Mouse (Mus musculus): ENCODE measurements at regions not wholly inside any gene's neighbourhood (a gene's known extent, or its start where the extent isn't known, plus 50 kb on each side); places are given as distances from the start of the nearest gene placed in this dataset.

- H3K4me2 ChIP-seq (ENCODE audit: low read depth, low read length), result no peak overlapping the region
- no peaks in the 10 kb centered on the region for H3K36me3 ChIP-seq (replicated peaks; ENCODE audit: insufficient read depth, low read length)
- no peak for ATAC-seq
- WGBS (ENCODE audit: insufficient replicate concordance), result 20% methylated on average over 11 of the region's 11 CpGs
- H3K9ac ChIP-seq (replicated peaks), result no peak overlapping the region
- no peaks in the 10 kb centered on the region for H3K4me1 ChIP-seq (ENCODE audit: insufficient read depth)
- H3K27me3 ChIP-seq (ENCODE audit: insufficient read depth, low read length), result no peaks in the 10 kb centered on the region
- H3K9me3 ChIP-seq (ENCODE audit: low read length), result no peaks in the 10 kb centered on the region
- no peak for DNase-seq
- no peak for TF ChIP-seq EP300 (IDR thresholded peaks at IDR 0.05; ENCODE audit: low read depth)
- no peak for TF ChIP-seq CTCF (IDR thresholded peaks at IDR 0.05; ENCODE audit: low read depth)
- H3K4me3 ChIP-seq (ENCODE audit: low read depth, low read length), result no peak overlapping the region
- H3K27ac ChIP-seq (ENCODE audit: low read depth), result no peak overlapping the region
Measured at GRCm38 (mm10) chr8:113985471-113985870, 136.9 kb upstream of the Adamts18 start.

- H3K4me2 ChIP-seq (ENCODE audit: low read depth, low read length), result no peak overlapping the region
- H3K4me3 ChIP-seq (ENCODE audit: low read depth, low read length), result no peak overlapping the region
- H3K27ac ChIP-seq (ENCODE audit: low read depth), result no peak overlapping the region
- H3K4me1 ChIP-seq (ENCODE audit: insufficient read depth), result no peaks in the 10 kb centered on the region
- no peak overlapping the region for H3K9ac ChIP-seq (replicated peaks)
- ATAC-seq, result no peak
- no peaks in the 10 kb centered on the region for H3K9me3 ChIP-seq (ENCODE audit: low read length)
- WGBS (ENCODE audit: insufficient replicate concordance), result 33% methylated on average over 7 of the region's 7 CpGs
- H3K27me3 ChIP-seq (ENCODE audit: insufficient read depth, low read length), result no peaks in the 10 kb centered on the region
- DNase-seq, result no peak
- no peak for TF ChIP-seq EP300 (IDR thresholded peaks at IDR 0.05; ENCODE audit: low read depth)
- no peak for TF ChIP-seq CTCF (IDR thresholded peaks at IDR 0.05; ENCODE audit: low read depth)
- no peaks in the 10 kb centered on the region for H3K36me3 ChIP-seq (replicated peaks; ENCODE audit: insufficient read depth, low read length)
Measured at GRCm38 (mm10) chr8:113985948-113986347, 137.4 kb upstream of the Adamts18 start.

GRCm38 (mm10) chr8:113990718-113991117 lies 142.2 kb upstream of the Adamts18 start:
- H3K27me3 ChIP-seq (ENCODE audit: insufficient read depth, low read length), result no peaks in the 10 kb centered on the region
- H3K4me3 ChIP-seq (ENCODE audit: low read depth, low read length), result no peak overlapping the region
- H3K36me3 ChIP-seq (replicated peaks; ENCODE audit: insufficient read depth, low read length), result no peaks in the 10 kb centered on the region
- 87% methylated on average over 9 of the region's 9 CpGs for WGBS (ENCODE audit: insufficient replicate concordance)
- TF ChIP-seq CTCF (IDR thresholded peaks at IDR 0.05; ENCODE audit: low read depth), result no peak
- TF ChIP-seq EP300 (IDR thresholded peaks at IDR 0.05; ENCODE audit: low read depth), result no peak
- H3K4me1 ChIP-seq (ENCODE audit: insufficient read depth), result no peaks in the 10 kb centered on the region
- H3K9me3 ChIP-seq (ENCODE audit: low read length), result no peaks in the 10 kb centered on the region
- H3K4me2 ChIP-seq (ENCODE audit: low read depth, low read length), result no peak overlapping the region
- ATAC-seq, result no peak
- DNase-seq, result no peak
- H3K9ac ChIP-seq (replicated peaks), result no peak overlapping the region
- H3K27ac ChIP-seq (ENCODE audit: low read depth), result no peak overlapping the region

GRCm38 (mm10) chr8:113998881-113999280 lies 134.5 kb upstream of the Nudt7 start:
- H3K4me2 ChIP-seq (ENCODE audit: low read depth, low read length), result no peak overlapping the region
- TF ChIP-seq CTCF (IDR thresholded peaks at IDR 0.05; ENCODE audit: low read depth) (no peak), EP300 (IDR thresholded peaks at IDR 0.05; ENCODE audit: low read depth) (no peak)
- H3K27me3 ChIP-seq (ENCODE audit: insufficient read depth, low read length), result no peaks in the 10 kb centered on the region
- H3K4me1 ChIP-seq (ENCODE audit: insufficient read depth), result no peaks in the 10 kb centered on the region
- H3K9ac ChIP-seq (replicated peaks), result no peak overlapping the region
- DNase-seq, result no peak
- H3K4me3 ChIP-seq (ENCODE audit: low read depth, low read length), result no peak overlapping the region
- no peak overlapping the region for H3K27ac ChIP-seq (ENCODE audit: low read depth)
- H3K9me3 ChIP-seq (ENCODE audit: low read length), result no peaks in the 10 kb centered on the region
- ATAC-seq, result no peak
- 37% methylated on average over 6 of the region's 6 CpGs for WGBS (ENCODE audit: insufficient replicate concordance)
- H3K36me3 ChIP-seq (replicated peaks; ENCODE audit: insufficient read depth, low read length), result no peaks in the 10 kb centered on the region

- WGBS (ENCODE audit: insufficient replicate concordance), result 72% methylated on average over 2 of the region's 2 CpGs
- TF ChIP-seq EP300 (IDR thresholded peaks at IDR 0.05; ENCODE audit: low read depth), result no peak
- no peak for TF ChIP-seq CTCF (IDR thresholded peaks at IDR 0.05; ENCODE audit: low read depth)
- H3K4me1 ChIP-seq (ENCODE audit: insufficient read depth), result no peaks in the 10 kb centered on the region
- H3K36me3 ChIP-seq (replicated peaks; ENCODE audit: insufficient read depth, low read length), result no peaks in the 10 kb centered on the region
- H3K27me3 ChIP-seq (ENCODE audit: insufficient read depth, low read length), result no peaks in the 10 kb centered on the region
- H3K4me3 ChIP-seq (ENCODE audit: low read depth, low read length), result no peak overlapping the region
- no peaks in the 10 kb centered on the region for H3K9me3 ChIP-seq (ENCODE audit: low read length)
- H3K27ac ChIP-seq (ENCODE audit: low read depth), result no peak overlapping the region
- no peak overlapping the region for H3K4me2 ChIP-seq (ENCODE audit: low read depth, low read length)
- no peak for DNase-seq
- H3K9ac ChIP-seq (replicated peaks), result no peak overlapping the region
- ATAC-seq, result no peak
Measured at GRCm38 (mm10) chr8:114001674-114002073, 131.7 kb upstream of the Nudt7 start.

- no peak overlapping the region for H3K9ac ChIP-seq (replicated peaks)
- H3K27me3 ChIP-seq (ENCODE audit: insufficient read depth, low read length), result no peaks in the 10 kb centered on the region
- no peak overlapping the region for H3K4me2 ChIP-seq (ENCODE audit: low read depth, low read length)
- ATAC-seq (no peak), DNase-seq (no peak)
- no peaks in the 10 kb centered on the region for H3K4me1 ChIP-seq (ENCODE audit: insufficient read depth)
- H3K36me3 ChIP-seq (replicated peaks; ENCODE audit: insufficient read depth, low read length), result no peaks in the 10 kb centered on the region
- 69% methylated on average over 7 of the region's 7 CpGs for WGBS (ENCODE audit: insufficient replicate concordance)
- TF ChIP-seq CTCF (IDR thresholded peaks at IDR 0.05; ENCODE audit: low read depth), result no peak
- no peak for TF ChIP-seq EP300 (IDR thresholded peaks at IDR 0.05; ENCODE audit: low read depth)
- no peak overlapping the region for H3K27ac ChIP-seq (ENCODE audit: low read depth)
- no peaks in the 10 kb centered on the region for H3K9me3 ChIP-seq (ENCODE audit: low read length)
- H3K4me3 ChIP-seq (ENCODE audit: low read depth, low read length), result no peak overlapping the region
Measured at GRCm38 (mm10) chr8:114004436-114004835, 128.9 kb upstream of the Nudt7 start.

GRCm38 (mm10) chr8:114006587-114006986 lies 126.8 kb upstream of the Nudt7 start:
- Histone ChIP-seq H3K9me3 (ENCODE audit: low read length) (no peaks in the 10 kb centered on the region), H3K36me3 (replicated peaks; ENCODE audit: insufficient read depth, low read length) (no peaks in the 10 kb centered on the region), H3K4me2 (ENCODE audit: low read depth, low read length) (no peak overlapping the region), H3K27me3 (ENCODE audit: insufficient read depth, low read length) (no peaks in the 10 kb centered on the region), H3K4me1 (ENCODE audit: insufficient read depth) (no peaks in the 10 kb centered on the region), H3K9ac (replicated peaks) (no peak overlapping the region), H3K27ac (ENCODE audit: low read depth) (no peak overlapping the region), H3K4me3 (ENCODE audit: low read depth, low read length) (no peak overlapping the region)
- 65% methylated on average over 5 of the region's 5 CpGs for WGBS (ENCODE audit: insufficient replicate concordance)
- DNase-seq, result no peak
- no peak for ATAC-seq
- no peak for TF ChIP-seq EP300 (IDR thresholded peaks at IDR 0.05; ENCODE audit: low read depth)
- TF ChIP-seq CTCF (IDR thresholded peaks at IDR 0.05; ENCODE audit: low read depth), result no peak
